Mouse (Mus musculus) midbrain, embryonic 13.5 days (tissue): ENCODE results near the gene Elmsan1. TPM values are rescaled to one million over a fixed set of nuclear protein-coding genes. Genes with fewer than 3 reads are reported as not detected.

Experiments
- ATAC-seq: fragments of 200-750 bp; cut with Nextera tagmentation; 2 replicates; pipeline ENCODE4 v1.8.0; 2017; ENCODE audit warnings: mild to moderate bottlenecking, moderate TSS enrichment, moderate library complexity
- H3K27ac ChIP-seq: fragments of 300-500 bp; sonication (generic); 2 replicates; pipeline ENCODE4 v1.5.1; 2015; ENCODE audit warnings: inconsistent platforms, mild to moderate bottlenecking, moderate library complexity
- H3K27me3 ChIP-seq: fragments of 300-500 bp; sonication (generic); 2 replicates; pipeline ENCODE4 v1.6.1; 2015; ENCODE audit warnings: mild to moderate bottlenecking, inconsistent platforms
- H3K36me3 ChIP-seq: fragments of 300-500 bp; sonication (generic); 2 replicates; pipeline ENCODE4 v1.6.1; 2015; ENCODE audit warnings: mild to moderate bottlenecking, inconsistent platforms
- H3K4me1 ChIP-seq: fragments of 300-500 bp; sonication (generic); replicated peaks from 2 replicates; pipeline ENCODE4 v1.6.1; 2015; ENCODE audit warnings: inconsistent platforms
- H3K4me2 ChIP-seq: fragments of 300-500 bp; sonication (generic); replicated peaks from 2 replicates; pipeline ENCODE4 v1.6.1; 2015; ENCODE audit warnings: moderate library complexity, mild to moderate bottlenecking, inconsistent platforms
- H3K4me3 ChIP-seq: fragments of 300-500 bp; sonication (generic); replicated peaks from 2 replicates; pipeline ENCODE4 v1.5.1; 2015; ENCODE audit warnings: mild to moderate bottlenecking, inconsistent platforms
- H3K9ac ChIP-seq: fragments of 300-500 bp; sonication (generic); replicated peaks from 2 replicates; pipeline ENCODE4 v1.6.1; 2015; ENCODE audit warnings: mild to moderate bottlenecking, inconsistent platforms
- H3K9me3 ChIP-seq: fragments of 300-500 bp; sonication (generic); 2 replicates; pipeline ENCODE4 v1.6.1; 2016; ENCODE audit warnings: mild to moderate bottlenecking, inconsistent platforms
- WGBS: fragments of 180-500 bp; shearing (Covaris S2); methylation state at CpG from one replicate; pipeline ENCODE4 v1.1.7; 2015; 5-methylcytosine and 5-hydroxymethylcytosine counted together
- polyA plus RNA-seq: library from polyadenylated mRNA; unstranded; fragments of >200 nt; fragmentation: Nextera tagmentation; extraction: Ambion mirVana; gene quantifications from 2 replicates; pipeline ENCODE4 v1.2.1, GENCODE M21; 2015

Gene Elmsan1
- polyA plus RNA-seq, 1 experiment from 2014 or later: 5.2 TPM

DNA sequence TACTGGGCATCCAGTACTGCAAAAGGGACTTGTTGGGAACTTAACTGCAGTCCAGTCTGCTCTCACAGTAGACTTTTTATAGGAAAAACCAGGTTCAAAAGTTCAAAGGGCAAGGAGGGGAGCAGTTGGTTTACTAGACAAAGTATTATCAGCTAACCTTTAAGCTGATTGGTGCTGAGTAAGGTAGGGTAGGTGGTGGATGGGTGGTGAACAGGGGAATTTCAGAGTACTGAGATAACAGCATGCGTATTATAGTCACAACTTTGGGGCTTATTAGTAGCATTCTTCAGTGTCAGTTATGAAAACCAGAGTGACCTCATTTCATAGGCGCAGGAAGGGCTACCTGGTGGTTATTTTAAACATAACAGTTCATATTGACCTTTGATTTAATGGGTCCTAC is 119.1 kb downstream of the Elmsan1 start:
- ATAC-seq: no peak
- Histone ChIP-seq H3K4me1 (peaks cover 5% of the 10 kb centered on the region; the same call in 1 of the 2 replicates), H3K4me3 (no peak overlapping the region), H3K9ac (no peak overlapping the region), H3K36me3 (no peaks in the 10 kb centered on the region), H3K27me3 (peaks cover 4% of the 10 kb centered on the region; the same call in 1 of the 2 replicates), H3K27ac (no peak overlapping the region), H3K9me3 (no peaks in the 10 kb centered on the region), H3K4me2 (no peak overlapping the region)
- WGBS: 99% methylated on average over 2 of the region's 2 CpGs

Other genes starting within 250 kb of the Elmsan1 start
- not detected in 2 replicates for gene Heatr4, start 234.0 kb downstream of the Elmsan1 start, polyA plus RNA-seq
- 10.6 and 11.8 TPM in 2 replicates for gene Acot2, start 231.0 kb downstream of the Elmsan1 start, polyA plus RNA-seq
- 64.6 and 66.8 TPM in 2 replicates for gene Acot1, start 209.4 kb downstream of the Elmsan1 start, polyA plus RNA-seq
- gene Acot4, start 180.5 kb downstream of the Elmsan1 start, polyA plus RNA-seq: 0.05 and 0.09 TPM in 2 replicates
- gene Gm49366, start 179.9 kb downstream of the Elmsan1 start, polyA plus RNA-seq: not detected in 2 replicates
- gene Acot3, start 166.7 kb downstream of the Elmsan1 start, polyA plus RNA-seq: 0.70 and 1.0 TPM in 2 replicates
- gene Acot5, start 149.6 kb downstream of the Elmsan1 start, polyA plus RNA-seq: not detected in 2 replicates
- 0.81 and 0.96 TPM in 2 replicates for gene Acot6, start 118.2 kb downstream of the Elmsan1 start, polyA plus RNA-seq
- gene Dnal1, start 104.5 kb downstream of the Elmsan1 start, polyA plus RNA-seq: 7.8 and 9.7 TPM in 2 replicates
- gene Pnma1, start 70.4 kb downstream of the Elmsan1 start, polyA plus RNA-seq: 5.5 and 6.5 TPM in 2 replicates
- gene Ptgr2, start 66.4 kb upstream of the Elmsan1 start, polyA plus RNA-seq: 14.0 and 16.4 TPM in 2 replicates
- gene Zfp410, start 98.0 kb upstream of the Elmsan1 start, polyA plus RNA-seq: 103 TPM in 2 replicates
- 42.6 and 45.0 TPM in 2 replicates for gene Coq6, start 142.8 kb upstream of the Elmsan1 start, polyA plus RNA-seq
- 17.7 and 20.6 TPM in 2 replicates for gene Fam161b, start 143.0 kb upstream of the Elmsan1 start, polyA plus RNA-seq
- gene Entpd5, start 190.1 kb upstream of the Elmsan1 start, polyA plus RNA-seq: 9.9 and 10.2 TPM in 2 replicates
- gene Bbof1, start 190.2 kb upstream of the Elmsan1 start, polyA plus RNA-seq: 2.5 and 4.5 TPM in 2 replicates
- 27.0 and 27.1 TPM in 2 replicates for gene Rnf113a2, start 198.3 kb upstream of the Elmsan1 start, polyA plus RNA-seq
- 28.9 and 29.9 TPM in 2 replicates for gene Aldh6a1, start 232.1 kb upstream of the Elmsan1 start, polyA plus RNA-seq
- gene Lin52, start 232.5 kb upstream of the Elmsan1 start, polyA plus RNA-seq: 38.6 and 41.3 TPM in 2 replicates